Mouse (Mus musculus): ENCODE results near the gene C1qtnf6.

The C1qtnf6 gene

DNA sequence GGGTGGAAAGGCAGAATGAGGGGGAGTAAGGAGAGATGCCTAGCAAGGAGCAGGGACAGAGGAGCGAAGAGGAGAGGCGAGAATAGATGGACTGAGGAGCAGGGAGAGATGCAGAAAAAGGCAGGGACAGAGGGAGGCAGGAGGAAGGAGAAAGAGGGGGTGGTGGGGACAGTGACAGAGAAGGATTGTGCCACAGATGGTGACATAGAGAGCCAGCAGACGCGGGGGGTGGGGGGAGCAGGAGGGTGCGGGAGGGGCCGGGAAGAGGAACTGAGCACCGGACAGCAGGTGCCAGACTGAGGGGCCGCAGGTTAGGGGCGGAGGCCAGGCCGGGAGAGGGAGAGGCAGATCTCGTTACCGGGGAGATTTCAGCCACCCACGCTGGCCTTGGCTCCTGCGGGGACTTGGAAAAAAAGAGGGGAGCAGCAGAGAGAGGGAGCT is 13.4 kb upstream of the C1qtnf6 start, which contains the start of gene Sstr3:
TSS of gene Sstr3 (minus strand) at position 125 of the 441 bp plus-strand sequence.
- no peak for DNase-seq

DNA sequence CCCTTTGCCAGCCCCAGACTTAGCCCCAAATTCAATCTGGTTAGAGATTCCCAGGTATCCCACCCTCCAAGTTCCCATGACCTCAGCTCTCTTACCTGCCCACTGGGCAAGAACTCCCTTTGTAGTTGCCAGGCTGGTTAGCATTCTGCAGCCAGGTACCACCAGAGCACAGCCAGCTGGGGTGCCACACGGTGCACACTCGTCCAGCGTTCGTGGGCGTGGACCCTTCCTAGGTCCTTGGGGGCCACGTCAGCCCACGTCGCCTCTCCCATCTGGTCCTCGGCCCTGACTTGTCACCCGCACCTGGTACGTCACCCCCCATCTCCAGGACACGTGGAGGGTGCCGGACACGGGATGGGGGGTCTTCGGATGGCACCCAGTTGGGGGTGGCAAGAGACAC is 12.8 kb upstream of the C1qtnf6 start:
- no peak for DNase-seq

DNA sequence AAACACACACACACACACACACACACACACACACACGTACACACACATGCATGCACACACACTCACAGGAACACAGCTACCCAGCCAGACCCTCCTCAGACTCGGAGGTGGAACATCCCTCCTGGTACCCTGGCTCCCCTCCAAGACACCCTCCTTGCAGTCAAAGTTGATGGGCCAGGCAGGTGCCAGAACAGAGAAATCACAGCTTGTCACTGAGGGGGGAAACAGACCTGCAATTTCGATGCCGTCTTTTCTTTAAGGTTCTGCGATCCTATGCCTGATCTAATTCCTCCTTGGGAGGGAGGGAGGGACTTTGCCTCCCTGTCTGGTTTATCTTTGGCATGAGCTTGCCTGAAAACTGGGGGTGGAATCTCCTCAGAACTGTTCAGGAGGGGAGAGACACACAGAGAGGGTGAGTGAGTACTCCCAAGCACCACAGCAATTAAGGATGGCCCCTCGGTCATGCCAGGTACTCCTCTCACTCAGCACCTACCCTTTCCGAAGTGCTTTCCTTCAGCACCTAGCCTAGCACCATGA is 11.6 kb upstream of the C1qtnf6 start:
- no peak for DNase-seq

DNA sequence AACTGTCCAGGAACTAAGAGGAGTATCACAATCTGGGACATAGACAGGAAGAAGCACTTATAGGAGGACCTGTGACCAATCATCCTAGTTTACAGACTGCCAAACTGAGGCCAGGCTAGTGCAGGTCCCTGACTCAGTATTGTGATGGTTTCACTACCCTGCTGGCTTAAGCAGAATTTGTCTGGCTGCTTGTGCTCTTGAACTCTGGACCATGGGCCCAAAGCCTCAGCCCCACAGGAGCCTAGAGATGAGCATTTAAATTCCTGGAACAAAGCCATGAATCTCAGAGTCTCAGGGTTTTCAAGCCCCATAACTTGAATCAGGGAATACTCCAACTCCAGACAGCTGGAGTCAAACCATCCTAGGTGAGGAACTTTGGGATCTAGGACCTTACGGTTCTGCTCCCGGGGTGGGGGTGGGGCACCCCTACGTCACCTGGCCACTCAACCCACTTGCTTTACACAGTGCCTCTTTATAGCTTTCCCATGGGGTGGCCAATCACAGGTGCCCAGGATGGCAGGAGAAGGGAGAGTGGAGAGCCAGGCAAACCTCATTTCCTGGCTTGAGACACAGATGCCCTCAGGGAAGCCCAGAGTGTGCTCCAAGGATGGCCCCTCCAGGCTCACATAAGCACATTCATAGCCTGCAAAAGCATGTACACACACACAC is 11.0 kb upstream of the C1qtnf6 start:
- no peak for DNase-seq

DNA sequence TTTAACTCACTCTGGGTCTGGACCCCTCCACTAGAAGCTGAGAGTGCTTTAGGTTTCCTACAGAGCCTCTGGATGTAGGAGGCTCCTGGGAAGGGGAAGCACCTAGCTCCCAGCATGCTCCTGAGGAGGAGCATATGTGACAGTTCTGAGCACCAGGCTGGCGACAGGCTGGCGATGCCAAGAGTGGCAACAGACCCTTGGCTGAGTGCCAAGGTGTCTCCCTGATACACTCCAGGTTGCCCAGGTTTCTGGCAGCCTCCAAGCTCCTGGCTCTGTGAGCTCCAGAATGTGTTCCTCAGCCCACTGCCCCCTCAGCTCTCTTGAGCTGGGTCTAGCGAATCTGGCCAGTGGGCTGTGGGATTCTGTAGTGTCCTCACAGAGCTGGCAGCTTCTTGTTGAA is 10.4 kb upstream of the C1qtnf6 start:
- peak; percentile 51 for DNase-seq

DNA sequence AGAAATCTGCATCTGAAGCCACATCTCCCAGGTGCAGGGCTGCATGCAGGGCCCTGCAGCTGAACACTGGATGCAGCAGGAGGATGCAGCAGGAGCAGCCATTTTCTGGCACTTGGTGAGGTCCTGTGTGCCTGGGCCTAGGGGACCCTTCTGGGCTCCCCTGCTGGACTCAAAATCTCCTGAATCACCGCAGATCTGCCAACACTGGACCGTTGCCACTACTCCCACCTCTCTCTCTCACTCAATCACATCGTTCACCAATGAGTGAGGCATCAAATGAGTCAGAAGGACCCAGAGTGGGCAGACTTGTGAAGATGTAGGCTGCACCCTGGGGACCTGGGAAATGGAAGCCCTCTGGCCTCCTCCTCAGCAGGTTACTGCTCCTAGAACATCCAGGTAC is 9.8 kb upstream of the C1qtnf6 start:
- DNase-seq, result no peak

DNA sequence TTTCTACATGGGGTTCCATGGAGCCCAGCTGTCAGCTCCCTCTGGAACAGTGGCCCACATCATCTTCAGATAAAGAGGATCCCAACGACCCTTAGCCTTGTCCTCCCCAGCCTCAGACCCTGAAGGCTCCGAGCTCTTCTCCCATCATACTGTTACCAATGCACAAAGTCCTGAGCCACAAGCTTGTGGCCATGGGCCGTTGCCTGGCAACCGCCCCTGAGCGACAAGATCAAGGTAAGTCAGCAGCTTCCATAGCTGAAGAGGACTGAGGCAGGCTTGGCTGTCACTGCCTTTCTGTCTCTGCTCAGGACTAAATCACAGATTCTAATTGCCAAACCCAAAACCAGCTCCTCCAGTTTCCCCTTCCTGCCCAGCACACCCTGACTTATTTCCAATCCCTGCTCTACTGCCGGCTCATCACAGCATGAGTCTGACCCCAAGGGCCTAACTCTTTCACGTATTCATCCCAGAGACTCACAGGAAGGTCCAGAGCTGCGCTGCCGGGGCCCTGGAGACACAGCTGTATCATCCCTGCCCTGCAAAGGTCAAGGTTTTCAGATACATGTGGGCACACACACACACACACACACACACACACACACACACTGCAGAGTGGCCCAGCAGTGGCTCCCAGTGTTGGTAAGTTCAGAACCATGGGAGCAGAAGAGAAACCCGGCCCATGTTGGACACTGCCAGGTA is 4.7 kb upstream of the C1qtnf6 start:
- DNase-seq, result no peak

DNA sequence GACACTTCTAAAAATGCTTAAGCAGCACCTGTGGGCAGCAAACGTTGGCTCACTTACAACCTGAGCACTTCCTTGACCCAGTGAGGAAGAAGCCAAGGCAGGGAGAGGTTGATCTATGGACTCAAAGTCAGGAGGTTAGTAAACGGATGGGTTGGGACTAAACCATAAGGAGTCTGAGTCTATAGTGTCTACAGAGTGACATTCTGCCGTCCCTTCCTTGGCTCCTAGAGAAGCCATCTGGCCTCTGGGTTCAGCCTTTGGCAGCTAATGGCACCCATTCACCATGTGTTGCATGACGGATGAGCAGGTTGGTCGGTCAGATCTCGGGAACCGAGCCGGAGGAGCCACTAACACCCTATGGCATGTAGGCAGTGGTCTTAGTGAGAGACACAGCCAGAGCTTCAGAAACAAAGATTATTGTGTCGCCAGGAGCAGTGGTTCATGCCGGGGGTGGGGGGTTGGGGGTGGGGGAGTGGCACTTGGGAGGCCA is 2.2 kb upstream of the C1qtnf6 start:
- no peak for DNase-seq

DNA sequence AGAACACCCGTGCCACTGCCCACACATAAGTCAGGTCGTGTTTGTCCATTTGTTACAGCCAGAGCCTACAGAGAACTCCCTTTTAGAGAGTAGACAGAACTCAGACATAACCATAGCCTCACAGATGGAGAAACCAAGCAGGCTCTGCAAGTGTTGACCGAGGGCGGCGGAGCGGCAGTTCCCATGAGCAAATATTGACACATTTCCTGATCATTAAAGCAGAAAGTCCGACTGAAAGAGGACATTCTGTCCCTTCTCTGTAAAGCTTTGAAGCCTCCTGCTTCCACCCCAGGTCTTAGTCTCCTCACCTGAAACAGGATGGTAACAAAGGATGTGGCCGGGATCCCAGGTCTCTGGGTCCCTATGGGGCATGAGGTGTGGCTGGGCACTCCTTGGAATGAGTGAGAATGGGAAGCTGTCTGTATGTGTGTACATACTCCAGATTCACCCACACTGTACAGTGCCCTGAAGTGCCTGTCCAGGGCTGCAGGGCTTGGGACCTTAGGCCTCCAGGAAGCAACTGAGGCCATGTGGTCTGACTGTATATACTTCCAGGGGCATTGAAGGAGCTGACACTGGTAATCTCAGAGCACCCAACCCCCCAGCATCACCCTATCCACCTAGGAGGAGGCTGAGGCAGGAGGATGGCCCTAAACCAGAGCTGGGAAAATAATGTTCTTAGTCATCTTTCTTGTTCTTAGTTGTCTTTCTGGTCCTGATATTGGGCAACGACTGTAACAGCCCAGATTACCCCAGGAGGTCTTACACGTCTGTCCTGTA is 1.5 kb upstream of the C1qtnf6 start:
- DNase-seq, result no peak

DNA sequence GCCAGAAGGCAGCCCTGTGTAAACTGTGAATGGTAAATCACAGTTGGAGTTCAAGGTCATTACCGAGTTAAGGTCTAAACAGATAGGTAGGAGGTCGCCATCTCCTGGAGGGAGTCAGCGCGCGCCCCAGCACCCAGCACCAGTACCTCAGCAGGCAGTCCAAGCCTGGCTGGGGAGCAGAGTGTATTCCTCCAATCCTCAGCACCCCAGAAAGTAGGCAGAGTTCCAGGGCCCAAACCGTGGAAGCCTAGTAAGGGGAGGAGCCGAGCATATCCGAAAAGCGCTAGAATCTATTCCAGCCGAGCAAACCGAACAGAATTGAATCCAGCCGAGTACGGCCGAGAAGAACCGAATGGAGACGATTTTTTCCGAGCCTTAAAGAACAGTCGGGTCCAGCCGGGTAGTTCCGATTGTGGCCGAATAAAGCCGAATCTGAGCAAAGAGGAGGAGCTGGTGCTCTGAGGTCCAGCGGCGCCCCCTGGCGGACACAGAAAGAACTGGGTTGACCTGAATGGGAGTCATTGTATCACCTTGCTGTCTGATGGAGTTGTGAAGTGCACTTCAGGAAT is 769 bp upstream of the C1qtnf6 start:
- peak; percentile 97 for DNase-seq

DNA sequence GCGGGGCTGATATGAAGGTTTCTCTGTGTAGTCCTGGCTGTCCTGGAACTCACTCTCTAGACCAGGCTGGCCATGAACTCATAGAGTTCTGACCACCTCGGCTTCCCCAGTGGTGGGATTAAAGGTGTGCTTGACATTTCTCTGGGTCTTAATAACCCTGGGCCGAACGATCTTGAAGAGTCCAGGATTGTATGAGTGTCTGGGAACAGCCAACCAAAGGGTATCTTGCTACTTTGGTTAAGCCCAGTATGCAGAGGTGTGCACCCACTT is 170 bp upstream of the C1qtnf6 start:
- DNase-seq, result no peak

DNA sequence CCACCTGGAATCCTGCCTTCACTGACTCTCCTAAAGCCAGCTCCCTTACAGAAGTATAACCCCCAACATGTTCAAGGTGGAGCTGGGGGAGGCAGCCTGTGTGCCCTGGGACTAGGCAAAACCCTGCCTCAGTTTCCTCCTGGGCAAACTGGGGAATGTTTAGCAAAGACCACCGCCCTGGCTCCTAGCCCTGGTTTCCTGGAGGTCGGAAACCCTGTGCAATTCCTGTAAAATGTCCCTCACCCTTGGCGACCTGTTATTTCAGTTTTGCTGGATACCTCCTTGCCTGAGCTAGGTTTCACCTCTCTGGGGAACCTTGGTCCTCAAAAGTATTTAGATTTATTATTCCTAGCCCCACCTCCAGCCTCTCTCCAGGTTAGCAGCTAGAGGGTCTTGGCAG is 1.1 kb downstream of the C1qtnf6 start:
- DNase-seq, result no peak

DNA sequence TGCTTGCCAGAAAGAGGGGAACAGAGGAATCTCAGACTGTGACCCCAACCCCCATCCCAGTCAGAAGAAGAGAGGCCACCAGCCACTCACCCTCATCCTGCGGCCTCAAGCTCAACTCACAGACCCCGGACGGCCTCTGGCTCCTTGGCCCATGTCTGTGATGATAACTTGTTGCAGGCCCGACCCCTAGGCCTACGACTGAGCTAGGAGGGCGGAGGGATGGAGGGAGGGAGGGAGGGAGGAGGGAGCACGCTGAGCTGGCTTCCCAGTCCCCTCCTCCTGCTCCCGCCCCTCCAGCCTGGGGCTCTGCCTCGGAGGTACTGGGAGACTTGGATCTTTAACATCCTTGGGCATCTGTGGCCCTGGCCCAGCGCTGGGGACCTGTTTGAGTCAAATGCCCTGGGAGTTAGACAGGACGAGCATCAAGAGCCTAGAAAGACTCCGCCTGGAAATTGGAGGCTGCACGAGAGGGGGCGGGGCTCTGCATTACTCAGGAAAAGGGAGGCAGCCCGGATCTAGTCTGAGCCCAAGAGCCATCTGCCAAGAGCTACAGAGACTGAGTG is 1.7 kb downstream of the C1qtnf6 start:
- peak; percentile 72 for DNase-seq

DNA sequence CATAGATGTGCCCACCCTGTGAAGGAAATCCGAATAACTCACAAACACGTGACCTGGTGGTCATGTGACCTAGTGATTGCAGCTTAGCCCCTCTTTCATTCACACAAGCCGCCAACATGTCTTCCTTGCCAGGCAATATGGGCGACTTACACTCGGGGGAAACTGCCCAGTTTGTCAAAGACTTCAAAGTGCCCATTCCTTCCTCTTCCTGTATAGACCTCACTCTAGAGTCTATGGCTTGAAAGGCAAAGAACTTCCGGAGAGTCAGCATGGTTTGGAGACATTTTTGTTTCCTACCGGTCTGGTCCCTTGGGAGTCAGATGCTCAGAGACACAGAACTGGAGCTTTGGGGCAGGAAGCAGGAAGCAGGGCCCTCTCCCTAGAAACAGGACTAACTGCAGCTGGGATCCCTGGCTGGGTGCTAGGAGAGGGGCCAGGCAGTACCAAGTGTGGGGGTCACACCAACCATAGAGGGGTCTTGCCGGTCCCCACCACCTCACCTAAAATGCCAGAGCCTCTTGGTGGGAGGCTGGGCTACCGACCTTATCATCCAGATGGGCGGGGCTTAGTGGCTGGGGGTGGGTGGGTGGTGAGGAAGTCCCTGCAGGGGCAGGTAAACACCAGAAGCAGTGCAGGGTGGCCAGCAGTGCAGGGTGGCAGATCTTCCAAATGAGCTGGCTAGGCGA is 2.3 kb downstream of the C1qtnf6 start:
- no peak for DNase-seq

DNA sequence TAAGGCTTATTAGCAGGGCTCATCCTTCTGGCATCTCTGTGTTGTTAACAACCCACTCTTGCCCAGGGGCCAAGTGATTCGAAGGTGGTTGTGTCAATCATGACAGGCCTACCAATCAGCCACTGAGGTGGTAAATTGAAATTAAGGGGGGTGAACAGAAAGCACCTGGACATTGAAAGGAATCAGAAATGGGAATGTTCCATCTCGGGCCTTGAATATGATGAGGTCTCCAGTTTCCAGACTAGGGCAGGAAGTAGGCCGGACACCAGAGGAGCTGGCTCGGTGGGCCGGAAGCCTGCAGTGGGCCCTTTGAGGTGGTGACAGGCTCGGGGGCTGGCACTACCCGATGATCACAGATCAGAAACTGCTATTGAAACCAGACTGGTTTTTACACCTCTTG is 3.2 kb downstream of the C1qtnf6 start:
- DNase-seq, result peak; percentile 59

DNA sequence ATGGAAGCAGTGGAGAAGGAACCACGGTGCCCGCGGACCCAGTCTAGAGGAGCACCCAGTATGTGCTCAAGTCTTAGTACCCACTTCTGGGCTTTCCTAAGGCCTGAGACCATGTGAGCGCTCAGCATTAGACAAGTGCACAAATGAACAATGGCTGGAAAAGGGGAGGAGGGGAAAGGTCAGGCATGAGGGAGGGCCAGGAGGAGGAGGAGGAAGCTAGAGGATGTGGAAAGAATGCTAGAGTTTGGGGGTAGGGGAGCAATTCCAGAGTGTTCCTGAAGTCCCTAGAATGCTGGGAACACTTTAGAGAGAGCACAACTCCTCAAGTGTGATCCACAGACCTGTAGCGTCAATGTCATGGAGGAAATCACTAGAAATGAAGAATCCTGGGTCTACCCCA is 7.1 kb downstream of the C1qtnf6 start:
- no peak for DNase-seq

DNA sequence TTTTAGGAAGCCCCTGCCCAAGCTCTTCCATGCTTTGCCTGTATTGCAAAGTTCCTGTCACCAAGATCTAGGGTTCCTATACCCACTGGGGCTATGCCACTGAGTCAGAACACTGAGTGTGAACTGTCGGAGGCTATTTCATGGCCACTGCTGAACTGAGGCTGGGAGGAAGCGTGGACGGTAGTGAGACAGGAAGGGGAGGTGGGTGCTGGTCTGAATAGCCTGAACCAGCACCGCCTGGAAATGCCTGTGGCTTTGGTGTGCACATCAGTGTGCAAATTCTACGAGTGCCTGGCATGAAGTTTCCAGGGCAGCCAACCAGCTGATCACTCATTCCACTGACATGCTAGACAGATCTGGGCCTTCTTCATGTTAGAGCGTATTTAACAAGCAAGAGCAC is 9.3 kb downstream of the C1qtnf6 start:
- no peak for DNase-seq

DNA sequence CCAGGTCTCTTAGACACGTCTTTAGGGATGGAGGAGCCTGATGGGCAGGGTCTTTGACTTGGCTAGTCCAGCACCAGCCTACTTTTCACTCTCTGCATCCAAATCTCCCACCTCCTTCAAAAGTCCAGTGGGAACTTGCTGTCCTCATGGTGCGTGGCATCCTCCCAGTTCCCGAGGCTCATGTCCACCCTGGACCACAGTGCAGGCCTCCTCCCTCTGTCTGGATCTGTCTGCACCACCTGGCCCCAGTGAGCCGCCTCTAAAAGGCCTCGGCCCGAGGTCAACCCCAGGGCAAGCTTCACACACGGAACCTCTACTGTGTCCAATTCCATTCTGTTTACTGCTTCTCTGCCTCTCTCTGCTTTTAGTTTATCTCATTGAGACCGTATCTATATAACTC is 9.9 kb downstream of the C1qtnf6 start:
- DNase-seq, result no peak

DNA sequence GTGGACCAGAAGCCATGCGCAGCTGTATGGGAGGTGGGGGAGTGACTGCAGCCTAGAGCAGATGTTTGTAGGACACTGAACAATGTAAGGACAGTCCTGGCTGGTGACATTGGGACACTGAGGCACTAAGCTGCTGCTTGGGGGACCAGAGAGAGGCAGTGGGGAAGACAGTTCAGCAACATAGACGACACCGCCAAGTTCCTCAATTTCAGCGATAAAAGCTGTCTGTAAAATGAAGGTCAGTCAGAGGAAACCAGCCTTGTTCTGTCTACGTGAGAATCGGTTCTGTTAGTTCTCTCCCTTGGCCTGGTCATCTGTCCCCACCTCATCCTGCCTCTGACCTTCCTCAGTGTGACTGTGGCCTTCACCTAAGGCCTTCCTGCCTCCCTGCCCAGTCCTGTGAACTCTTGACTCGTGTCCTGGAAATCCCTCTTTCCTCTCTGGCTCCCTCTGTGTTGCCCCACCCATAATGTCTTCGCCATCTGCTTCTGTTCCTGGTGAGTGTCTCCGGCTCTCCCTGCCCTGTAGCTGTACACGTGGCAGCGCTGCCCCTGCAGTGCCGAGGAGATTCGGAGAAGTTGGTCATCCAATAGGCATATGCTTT is 11.0 kb downstream of the C1qtnf6 start:
- no peak for DNase-seq

DNA sequence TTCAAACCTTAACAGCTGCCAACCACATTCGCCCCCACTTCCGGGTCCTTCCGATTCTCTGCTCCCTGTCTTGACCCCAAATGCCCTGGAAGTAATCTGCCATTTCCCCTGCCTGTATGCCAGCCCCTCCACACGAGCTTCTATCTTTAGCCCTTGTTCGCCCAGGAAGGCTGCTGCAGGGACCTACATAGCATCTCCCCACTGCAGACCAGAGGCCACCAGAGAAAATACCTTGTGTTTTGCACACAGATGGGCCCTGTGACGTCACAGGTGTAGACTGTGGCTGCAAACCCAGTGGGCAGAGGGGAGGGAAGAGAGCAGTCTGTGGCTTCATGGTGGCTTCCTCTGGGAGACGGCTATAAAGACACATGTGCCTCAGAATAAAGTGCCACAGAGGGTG is 13.0 kb downstream of the C1qtnf6 start:
- no peak for DNase-seq

DNA sequence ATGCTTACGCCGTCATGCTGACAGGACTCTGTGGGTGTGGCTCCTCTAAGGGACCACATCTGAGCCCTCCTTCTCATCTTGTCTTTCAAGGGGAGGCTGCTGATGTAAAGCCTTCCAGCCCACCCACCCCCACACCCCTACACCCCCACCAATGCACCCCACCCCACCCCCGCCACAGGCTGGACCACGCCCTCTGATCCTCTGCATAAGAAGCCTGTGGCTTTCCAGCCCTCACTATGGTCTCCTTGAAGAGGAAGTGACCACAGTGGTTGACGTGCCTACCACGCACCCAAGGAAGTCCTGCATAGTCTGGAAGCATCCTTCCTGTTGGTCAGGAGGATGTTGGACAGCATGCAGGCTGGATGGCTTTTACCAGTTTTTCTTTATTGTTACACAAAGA is 15.5 kb downstream of the C1qtnf6 start:
- no peak for DNase-seq

Measured in retina, postnatal 1 day (tissue).